Mouse (Mus musculus) right cerebral cortex, postnatal 4 days (tissue): ENCODE data around the gene Fndc9.

Source experiments
- DNase-seq: peaks from one replicate; pipeline ENCODE4 v3.0.0-alpha.2; 2022

The Fndc9 gene

DNA sequence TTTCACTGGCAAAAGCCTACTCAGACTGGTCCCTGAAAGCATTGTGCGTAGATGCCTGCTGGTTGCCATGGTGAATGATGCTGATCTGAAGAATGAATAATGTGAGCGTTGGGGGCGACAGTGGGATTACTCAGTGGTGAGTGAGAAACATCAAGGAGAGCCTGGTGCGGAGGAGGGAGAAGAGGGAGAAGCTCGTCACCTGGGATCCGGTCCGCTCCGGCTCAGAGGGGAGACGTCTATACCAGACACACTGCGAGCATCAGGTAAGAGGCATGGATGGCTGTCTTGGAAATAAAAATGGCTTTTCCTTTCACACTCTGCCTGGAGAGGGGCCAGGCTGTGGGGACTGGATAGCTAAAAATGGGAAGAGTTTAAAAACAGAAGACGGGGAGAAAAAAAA is at the start of gene Fndc9:
TSS of gene Fndc9 (plus strand) at position 198 of the 400 bp plus-strand sequence.
- DNase-seq = peak; percentile 71

- DNase-seq = no peak
Observed at GRCm38 (mm10) chr11:46188283-46188682, 47.0 kb upstream of the Fndc9 start.

GRCm38 (mm10) chr11:46194175-46194574 is 41.2 kb upstream of the Fndc9 start:
- no peak for DNase-seq

GRCm38 (mm10) chr11:46200664-46201063 is 34.7 kb upstream of the Fndc9 start:
- no peak for DNase-seq

DNA sequence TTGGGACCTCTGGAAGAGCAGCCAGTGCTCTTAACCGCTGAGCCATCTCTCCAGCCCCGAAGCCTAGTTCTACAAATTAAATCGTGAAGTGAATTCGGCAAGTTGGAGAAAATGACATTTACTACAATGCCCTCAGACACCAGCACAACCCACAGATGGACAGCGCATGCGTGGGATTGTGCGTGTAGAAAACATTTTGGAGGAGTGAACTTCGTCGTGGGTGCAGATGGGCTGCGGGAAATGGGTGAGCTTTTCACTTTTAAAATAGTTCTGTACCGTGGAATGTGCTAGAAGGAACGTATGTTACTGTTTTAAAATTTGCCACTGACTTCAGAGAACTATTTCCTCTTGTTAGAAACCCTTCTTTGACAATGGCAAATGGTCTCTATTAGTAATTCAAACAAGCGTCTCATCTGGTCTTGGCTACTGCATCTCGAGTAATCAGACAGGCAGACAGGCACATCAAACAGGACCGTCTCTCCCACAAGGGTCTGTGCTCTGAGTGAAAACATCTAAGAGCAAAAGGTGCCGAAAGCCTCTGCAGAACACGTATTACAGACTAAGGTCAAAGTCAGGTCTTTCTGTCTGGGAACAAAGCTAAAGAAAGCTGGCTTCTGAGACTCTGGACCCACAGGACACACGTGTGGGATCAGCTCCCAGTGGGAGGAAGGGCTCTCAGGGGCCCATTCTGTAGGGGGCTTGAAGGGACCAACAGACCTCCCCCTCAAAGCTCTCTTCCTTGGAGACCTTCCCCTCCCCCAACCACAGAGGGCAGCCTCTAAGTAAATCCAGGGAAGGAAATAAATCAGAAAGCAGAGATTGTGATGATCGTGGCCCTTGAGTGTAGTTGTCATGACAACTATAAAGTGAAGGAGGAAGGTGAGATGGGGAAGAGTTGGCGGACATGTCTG is 33.4 kb upstream of the Fndc9 start:
- peak; percentile 44 for DNase-seq

GRCm38 (mm10) chr11:46202547-46202887 is 32.8 kb upstream of the Fndc9 start:
- DNase-seq = no peak

- no peak for DNase-seq
Observed at GRCm38 (mm10) chr11:46204841-46205240, 30.5 kb upstream of the Fndc9 start.

- DNase-seq = no peak
Observed at GRCm38 (mm10) chr11:46205639-46206409, 29.5 kb upstream of the Fndc9 start.

- DNase-seq = no peak
Observed at GRCm38 (mm10) chr11:46209884-46210283, 25.4 kb upstream of the Fndc9 start.

GRCm38 (mm10) chr11:46211858-46212257 is 23.5 kb upstream of the Fndc9 start:
- no peak for DNase-seq

GRCm38 (mm10) chr11:46213844-46214243 is 21.5 kb upstream of the Fndc9 start:
- no peak for DNase-seq

DNA sequence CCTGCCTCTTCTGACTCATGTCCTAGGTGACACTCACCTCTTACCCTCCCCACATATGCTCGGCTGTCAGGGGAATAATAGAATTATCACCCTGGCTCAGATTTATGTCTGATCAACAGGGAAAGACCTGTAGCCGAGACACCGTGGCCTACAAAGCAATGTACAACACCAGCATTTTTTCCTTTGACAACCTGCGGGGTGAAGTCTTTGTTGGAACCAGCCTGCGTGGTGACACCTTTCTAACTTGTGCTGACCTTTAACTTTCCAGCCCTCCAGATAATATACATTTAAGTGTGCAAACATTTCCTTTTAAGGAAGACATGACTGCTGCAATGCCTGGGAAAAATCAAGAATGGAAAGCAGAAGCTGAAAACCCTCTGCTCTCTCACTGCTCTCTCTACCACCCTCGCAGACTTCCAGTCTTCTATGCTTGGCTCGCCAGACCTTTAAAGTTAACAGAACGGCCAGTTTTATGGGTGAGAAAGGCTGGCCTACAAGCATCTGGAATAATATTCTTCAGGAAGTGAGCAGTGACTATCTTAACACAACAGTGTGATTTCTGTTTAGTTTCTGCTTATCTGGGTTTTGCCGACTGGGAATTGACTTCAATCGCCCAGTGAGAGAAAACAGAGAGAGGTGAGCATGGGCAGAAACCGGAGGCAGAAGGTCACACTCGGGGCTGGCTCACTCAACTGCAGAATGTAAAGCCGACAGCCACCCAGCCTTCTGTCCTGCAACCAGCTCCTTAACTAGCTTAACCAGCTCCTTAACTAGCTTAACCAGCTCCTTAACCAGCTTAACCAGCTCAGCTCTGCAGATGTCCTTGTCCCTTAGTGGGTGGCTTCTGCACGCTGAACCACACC is 20.7 kb upstream of the Fndc9 start:
- DNase-seq = no peak

- peak; percentile 40 for DNase-seq
Observed at GRCm38 (mm10) chr11:46215354-46215753, 20.0 kb upstream of the Fndc9 start.

- peak; percentile 77 for DNase-seq
Observed at GRCm38 (mm10) chr11:46216669-46217068, 18.7 kb upstream of the Fndc9 start.

GRCm38 (mm10) chr11:46217686-46218085 is 17.6 kb upstream of the Fndc9 start:
- no peak for DNase-seq

DNA sequence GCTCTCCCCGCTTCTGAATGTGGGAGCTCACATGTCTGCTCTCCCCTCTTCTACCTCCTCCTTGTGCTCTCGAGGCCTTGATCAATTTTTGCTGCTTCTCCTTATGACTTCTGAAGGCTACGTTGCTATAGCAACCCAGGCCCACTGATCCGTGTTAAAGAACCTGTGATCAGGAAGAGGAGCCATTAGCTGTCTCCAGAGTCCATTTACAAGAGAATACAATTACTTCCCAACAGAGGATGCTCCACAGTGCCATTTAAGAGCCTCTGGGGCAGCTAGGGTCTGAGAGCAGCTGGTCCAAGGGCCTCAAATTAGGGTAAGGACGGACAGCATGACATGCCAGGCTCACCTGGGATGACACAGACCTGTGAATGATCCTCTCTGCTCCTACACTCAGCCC is 16.7 kb upstream of the Fndc9 start:
- no peak for DNase-seq

DNA sequence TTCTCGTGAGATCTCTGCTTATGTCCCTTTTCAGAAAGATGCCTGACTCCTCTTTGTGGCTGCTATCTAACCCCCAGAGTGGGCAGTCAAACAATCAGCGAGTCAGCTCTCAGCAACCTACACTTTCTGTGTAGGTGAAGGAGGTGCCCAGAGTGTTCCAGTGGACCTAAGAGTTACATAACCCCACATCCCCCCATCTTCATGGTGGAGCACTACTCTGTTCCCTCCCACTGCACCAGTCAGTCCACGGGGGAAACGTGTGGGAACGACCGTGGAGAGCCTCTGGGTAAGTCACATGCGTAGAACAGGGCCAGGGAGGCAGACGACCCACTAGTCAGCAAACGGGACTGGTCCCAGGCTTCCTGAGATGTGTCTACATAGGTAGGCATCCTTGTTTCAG is 16.0 kb upstream of the Fndc9 start:
- DNase-seq = no peak

GRCm38 (mm10) chr11:46220211-46220610 is 15.1 kb upstream of the Fndc9 start:
- no peak for DNase-seq

DNA sequence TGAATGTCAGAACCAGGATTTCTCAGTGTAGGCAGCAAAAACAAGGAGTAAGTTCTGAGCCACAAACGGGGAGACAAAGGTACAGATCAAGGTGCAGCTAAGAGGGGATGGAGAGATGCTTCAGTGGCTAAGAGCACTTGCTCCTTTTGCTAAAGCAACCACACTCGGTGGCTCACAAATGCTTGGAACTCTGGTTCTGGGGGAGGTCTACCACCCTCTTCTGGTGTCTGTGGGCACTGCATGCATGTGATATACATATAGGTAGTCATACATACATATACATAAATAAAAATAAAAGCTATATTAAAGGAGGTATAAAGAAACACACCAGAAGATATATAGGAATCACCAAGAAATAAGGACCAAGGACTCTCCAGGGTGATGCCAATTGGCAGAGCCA is 11.8 kb upstream of the Fndc9 start:
- no peak for DNase-seq

- no peak for DNase-seq
Observed at GRCm38 (mm10) chr11:46225345-46225744, 10.0 kb upstream of the Fndc9 start.

DNA sequence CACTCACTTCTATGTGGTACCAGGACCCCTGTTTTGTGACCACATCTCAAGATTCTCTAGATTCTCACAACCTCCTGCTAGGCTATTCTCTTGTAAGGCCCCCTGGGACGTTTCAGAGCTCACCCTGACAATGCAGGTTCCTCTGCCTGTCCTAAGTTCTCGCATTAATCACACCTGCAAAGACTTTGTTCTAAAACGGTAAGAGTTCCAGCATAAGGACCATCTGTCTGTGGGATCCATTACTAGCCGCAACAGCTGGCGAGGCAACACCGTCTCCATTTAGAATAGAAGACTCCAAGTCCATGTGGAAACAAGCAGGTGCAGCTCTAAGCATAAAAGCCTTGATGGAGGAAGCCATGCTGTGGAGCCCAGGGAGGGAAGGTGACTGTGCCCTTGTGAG is 5.1 kb upstream of the Fndc9 start:
- no peak for DNase-seq

GRCm38 (mm10) chr11:46232803-46233202 is 2.5 kb upstream of the Fndc9 start:
- no peak for DNase-seq

- DNase-seq = peak; percentile 40
Observed at GRCm38 (mm10) chr11:46233966-46234365, 1.4 kb upstream of the Fndc9 start.
